Mouse (Mus musculus) skeletal muscle tissue, adult 2 months (tissue): ENCODE results near the gene Srpr.

Source experiments
- DNase-seq: peaks from one replicate; pipeline ENCODE4 v3.0.0-alpha.2; 2012; ENCODE audit warnings: low read depth, low spot score

Srpr gene

DNA sequence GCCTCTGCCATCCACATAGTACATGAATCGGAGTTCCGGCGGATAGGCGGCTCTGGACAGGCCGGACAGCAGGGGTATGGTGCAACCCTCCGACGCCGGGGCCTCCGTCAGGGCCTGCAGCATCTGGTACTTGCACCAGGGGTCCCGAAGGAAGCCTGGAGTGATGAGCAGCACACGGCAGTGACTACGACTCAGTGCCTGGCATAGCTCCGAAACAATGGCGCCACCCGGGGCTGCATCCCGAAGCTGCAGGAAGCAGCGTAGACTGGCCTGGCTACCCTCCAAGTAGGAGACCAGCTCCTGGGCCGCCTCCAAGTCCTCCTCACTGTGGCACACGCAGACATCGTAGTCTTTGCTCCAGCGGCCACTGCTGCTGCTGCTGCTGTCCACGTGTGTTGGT, 11.3 kb upstream of the Srpr start:
- DNase-seq: no peak

DNA sequence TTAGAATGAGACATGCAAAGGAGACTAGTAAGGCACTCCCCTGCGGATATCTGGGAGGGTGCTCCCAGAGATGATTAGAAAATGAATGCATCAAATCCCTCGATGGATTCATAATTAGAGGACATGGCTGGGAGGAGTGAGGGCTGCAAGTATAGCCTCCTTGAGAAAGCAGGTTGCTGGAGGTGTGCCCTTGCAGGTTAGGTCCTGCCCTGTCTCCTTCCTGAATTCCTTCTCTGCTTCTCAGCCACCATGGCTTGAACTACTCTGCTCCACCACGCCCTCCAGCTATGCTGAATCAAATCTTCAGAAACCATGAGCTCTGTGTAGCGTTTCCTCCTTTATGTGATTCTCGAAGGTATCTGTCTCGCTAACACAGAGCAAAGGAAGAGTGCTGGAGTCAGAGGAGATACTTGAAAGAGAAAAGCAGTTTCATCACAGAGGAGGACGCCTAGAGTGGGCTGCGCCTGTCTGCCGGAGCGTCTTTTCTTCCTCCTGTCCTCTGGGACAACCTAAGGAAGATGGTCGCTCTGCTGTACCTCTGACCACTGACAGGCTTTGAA, 6.9 kb upstream of the Srpr start:
- DNase-seq: no peak

DNA sequence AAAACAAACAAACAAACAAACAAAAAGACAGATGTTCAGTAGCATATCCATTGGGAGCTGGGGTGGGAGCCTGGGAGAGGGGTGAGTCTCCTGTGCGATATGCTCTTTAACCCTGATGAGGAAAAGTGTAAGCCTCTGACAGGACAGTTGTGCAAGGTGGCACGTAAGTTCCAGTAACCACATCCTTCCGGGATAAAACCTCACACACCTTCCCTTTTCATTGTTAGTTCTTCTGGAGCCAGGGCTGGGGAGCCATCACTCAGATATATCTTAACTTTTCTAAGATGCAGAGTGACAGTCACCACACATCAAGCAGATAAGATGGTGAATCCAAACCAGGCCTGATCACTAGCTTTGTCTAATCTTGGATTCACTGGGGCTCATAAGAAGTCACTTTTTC, 5.9 kb upstream of the Srpr start:
- no peak for DNase-seq

DNA sequence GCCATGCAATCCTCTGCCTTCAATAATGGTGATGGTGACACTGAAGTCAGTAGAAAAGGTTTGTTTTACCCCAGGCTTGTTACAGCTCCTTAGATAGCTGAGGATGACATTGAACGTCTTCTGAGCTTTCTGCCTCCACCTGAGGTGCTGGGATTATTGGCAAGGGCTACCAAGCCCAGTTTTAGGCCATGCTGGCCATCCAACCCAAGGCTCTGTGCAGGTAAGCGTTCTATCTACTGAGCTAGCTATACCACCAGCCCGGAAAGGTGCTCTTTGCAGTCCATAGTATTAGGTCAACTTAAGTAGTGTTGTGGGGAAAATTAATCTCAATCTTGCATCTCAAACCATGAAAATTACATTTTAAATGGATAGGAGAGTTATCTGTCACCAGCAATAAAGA, 2.4 kb upstream of the Srpr start:
- no peak for DNase-seq

DNA sequence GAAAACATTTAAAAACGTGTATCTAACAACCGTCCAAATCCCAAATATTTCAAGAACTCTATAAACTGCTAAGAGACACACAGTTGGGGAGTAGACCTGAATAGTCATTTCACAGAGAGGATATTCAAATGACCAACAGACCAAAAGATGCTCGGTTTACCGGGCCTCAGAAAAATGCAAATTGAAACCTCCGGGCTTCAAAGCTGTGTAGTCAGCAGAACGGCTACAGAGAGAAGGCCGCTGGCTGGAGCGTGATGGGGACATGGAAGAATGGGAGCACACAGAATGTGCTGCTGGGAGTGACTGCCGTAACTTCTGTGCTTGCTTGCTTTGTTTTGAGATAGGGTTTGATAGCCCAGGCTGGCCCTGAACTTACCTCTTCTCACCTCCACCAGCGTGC, 1.6 kb upstream of the Srpr start:
- no peak for DNase-seq

DNA sequence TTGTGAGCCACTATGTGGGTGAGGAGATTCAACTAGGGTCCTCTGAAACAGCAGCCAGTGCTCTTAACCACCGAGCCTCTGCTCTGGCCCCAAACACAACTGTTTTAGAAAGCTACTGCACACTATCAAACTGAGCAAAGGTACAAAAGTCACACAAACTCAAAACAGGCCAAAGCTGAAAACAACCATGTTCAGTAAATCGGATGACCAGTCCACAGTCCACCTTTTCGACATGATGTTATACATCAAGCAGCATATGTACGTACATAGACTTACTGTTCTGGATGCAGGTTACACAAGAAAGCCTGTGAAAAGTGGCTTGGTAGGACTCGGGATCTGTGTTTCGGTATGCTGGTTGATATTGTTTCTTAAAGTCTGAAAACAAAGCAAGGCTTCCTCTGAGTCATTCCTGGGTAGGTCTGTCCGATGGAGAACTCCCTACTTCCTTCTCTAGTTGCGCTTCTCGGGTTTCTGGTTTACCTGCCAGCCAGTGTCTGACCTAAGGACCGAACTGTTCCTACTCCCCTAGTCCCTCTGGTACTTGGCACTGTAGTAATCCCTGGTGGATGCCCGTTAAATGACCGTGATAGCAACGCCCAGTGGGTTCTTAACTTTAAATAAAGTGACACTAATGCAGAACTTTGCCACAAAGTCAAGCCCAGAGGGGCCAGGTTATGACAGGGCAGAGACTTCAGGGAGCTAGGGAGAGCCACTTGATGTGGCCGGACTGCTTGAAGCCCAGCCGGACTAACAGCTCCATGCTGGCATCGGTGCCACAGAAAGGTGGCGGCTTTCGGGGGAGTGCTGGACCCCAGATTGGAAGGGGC, 817 bp upstream of the Srpr start:
- DNase-seq: no peak

DNA sequence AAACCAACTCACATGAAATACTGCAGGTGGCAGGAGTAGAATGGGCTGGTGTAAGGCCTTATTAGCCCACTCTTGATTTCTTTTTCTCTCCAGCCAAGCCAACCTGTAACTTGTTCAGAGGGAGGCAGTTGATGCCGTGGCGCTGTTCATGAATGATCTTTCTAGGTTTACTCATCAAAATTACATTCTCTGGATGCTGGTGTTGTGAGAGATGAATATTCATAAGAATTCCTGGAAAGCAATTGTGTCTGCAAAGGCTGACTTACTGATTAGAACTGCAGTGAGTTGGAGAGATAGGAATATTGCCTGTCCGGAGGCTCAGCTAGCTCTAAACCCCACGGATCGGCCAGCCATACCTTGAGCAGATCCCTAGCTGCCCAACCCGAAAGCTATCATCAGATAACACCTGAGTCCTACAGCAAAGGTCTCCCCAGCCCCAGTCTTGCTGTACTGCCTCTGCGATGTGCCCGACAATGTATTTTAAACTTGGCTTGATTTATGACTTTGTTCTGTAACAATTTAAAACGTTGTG, 620 bp downstream of the Srpr start:
- no peak for DNase-seq

DNA sequence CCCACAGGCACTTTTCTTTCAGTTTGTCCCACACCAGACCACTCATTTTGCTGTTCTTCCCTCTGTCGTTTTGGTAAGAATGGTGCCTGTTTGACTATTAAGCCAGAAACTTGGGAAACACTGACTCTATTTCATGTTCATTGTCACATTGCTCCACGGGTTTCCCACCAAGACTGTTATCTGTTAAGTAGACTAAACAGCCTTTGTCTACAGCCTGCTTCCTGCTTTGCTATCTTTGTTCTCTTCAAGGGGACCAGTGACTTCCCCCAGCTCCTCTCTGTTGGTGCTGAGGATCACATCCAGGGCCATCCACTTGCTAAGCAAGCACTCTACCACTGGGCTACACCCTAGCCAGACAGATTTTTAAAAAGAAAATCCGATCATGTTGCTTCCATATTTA, 3.6 kb downstream of the Srpr start:
- DNase-seq: no peak

DNA sequence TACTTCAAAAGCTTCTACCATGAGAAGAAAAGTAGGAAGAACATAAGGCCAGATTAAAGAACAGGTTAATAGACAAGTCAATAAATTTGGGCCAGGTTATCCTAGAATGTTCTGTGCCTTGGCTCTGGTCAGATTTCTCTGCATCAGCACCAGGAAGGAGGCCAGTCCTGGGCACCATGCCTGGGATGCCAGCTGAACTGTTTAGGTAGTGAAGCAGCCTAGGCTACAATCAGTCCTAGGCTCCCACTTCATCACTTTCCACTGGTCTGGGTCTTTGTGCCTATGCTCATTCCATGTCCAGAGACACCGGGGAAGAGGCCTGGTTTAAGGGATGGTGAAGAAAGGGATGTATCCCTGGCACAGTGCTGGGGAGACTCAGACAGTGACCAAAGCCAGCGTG, 4.4 kb downstream of the Srpr start:
- peak; percentile 78 for DNase-seq

DNA sequence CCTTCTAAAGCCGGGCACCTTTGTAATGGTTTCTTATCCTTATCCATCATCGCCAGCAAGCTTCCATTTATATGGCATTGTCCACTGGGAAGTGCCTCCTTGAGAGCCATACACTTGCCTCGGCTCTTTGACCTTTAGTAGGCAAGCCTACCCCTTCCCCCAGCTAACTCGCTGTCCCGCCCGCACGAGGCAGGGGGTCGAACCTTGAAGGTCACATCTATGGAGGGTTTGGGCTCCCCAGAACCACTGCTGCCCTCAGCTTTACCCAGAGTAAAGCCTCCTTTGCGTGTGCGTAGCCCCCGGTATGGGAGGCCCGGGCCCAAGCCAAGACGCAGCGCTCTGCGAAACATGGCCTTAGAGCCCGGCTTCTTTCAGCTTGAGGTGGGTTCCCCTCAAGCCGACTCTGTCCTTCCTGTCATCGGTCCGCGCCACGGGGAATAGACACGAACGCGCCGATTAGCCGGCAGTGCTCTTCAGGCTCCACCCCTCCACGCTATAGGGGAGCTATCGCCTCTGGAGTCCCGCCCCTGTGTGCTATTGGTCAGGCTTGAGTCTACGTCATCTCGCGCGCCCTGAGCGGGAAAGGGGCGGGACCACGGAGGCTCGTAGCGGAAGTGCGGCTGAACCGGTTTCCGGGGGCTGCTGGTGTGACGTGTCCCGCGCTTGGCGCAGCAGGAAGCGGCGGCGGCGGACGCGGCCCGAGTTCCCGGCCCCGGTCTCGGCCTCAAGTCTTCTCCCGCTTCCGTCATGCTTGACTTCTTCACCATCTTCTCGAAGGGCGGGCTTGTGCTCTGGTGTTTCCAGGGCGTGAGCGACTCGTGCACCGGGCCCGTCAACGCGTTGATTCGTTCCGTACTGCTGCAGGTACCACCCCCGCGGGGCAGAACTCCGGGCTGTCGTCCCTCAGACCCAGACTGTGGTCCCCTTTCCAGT, 10.8 kb downstream of the Srpr start, which contains the start of gene Foxred1:
Gene Foxred1, minus strand, starts transcription at position 514 of the 933 bp plus-strand sequence.
- DNase-seq: peak; percentile 99

DNA sequence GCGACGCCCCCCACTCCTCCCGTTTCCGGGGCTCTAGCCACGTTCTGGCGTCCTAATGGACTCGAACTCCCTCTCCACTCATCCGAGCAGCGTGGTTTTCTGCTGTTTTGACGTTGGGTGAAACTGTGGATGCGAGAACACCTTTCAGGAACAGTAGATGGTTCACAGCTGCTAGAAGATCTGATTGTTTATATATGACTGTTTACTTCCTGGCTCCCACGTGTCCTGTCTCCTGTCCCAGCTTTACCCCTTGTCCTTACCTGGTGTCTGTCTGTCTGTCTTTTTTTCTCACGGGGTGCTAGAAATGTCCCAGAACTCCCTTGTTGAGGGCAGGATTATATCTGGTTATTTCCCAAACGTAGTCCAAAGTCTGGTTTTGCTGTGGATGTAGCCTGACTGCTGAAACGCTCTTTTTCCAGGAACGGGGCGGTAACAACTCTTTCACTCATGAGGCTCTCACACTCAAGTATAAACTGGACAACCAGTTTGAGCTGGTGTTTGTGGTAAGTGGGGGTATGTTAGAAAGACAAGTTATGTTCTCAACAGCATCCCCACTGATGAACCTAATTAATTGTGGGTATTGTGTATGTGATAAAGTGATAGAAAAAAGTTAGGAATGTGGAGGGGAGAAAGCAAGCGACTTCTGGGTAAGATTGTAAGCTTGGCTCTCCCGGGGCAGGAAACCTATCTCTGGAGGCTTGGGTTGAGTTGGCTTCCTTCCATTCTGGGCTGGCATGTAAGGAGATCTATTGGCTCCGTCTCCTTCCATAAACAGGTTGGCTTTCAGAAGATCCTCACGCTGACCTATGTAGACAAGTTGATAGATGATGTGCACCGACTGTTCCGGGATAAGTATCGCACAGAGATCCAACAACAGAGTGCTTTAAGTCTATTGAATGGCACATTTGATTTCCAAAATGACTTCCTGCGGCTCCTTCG, 11.9 kb downstream of the Srpr start:
- peak; percentile 91 for DNase-seq

DNA sequence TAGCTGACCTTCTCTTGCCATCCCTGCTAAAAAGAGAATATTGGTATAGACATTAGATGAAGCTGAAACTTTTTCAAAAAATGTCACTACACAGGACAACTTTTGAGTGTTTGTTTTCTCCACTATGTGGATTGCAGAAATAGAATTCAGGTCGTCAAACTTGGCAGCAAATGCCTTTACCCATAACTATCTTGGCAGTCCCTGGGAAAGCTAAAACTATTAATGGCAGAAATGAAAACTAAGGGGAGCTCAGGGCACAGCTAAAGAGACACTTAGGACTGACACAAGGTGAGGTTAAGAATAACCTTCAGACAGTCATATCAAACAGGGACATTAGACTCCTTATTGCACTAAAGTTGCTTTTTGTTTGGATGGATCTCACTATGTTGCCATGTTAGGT, 18.0 kb downstream of the Srpr start:
- DNase-seq: peak; percentile 70

DNA sequence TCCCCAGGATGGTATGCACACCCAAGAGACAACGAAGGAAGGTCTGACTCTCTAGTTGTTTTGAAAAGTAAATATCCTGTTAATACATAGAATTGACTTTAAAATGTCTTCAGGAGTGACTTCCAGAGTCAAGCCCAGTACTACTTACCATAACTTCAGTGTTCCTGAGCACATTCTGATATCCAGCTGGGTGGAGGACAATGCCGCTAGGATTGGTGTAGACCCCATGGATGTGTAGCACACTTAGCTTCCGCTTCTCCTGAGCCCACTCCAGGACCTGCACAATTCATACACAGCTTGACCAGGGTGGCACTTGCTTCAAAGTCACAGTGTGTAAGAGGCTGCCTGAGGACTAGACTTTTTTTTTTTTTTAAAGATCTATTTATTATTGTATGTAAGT, 23.5 kb downstream of the Srpr start:
- no peak for DNase-seq

DNA sequence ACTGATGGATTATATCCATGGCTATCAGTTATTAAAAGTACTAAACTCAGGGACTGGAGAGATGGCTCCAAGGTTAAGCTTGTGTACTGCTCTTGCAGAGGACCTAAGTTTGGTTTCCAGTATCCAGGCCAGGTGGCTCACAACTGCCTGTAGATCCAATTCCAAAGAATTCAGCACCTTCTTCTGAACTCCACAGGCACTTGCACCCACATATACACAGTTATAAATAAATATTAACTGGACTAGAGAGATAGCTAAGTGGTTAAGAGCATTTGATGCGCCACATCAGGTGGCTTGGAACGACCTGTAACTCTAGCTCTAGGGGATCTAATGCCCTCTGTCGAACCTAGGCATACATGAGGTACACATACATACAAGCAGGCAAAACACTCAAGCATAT, 28.7 kb downstream of the Srpr start:
- DNase-seq: peak; percentile 74

DNA sequence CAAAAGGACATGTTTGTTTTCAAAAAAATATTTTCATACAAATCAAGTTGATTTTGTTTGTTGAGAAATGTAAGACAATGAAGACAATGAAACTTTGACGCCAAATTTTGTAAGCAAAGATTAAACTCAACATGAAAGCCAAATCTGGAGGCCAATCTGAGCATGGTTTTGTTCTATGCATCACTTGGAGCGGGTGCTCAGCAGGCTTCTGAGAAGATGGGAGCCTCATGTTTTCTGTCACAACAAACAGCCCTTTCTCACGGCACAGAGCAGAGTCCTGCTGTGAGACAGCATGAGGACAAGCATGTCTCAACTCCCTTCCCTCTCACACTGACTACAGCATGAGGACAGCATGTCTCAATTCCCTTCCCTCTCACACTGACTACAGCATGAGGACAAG, 36.0 kb downstream of the Srpr start:
- DNase-seq: no peak

DNA sequence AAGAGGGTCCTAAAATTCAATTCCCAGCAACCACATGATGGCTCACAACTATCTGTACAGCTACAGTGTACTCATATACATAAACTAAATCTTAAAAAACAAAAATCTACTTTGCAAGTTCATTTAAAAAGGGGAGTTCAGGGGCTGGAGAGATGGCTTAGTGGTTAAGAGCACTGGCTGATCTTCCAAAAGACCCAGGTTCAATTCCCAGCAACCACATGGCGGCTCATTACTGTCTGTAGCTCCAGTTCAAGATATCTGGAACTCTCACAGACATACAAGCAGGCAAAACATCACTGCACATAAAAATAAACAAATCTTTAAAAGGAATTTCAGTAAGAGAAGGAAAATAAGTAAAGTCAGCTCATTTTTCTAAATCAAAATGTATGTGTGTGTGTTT, 38.4 kb downstream of the Srpr start:
- DNase-seq: no peak

DNA sequence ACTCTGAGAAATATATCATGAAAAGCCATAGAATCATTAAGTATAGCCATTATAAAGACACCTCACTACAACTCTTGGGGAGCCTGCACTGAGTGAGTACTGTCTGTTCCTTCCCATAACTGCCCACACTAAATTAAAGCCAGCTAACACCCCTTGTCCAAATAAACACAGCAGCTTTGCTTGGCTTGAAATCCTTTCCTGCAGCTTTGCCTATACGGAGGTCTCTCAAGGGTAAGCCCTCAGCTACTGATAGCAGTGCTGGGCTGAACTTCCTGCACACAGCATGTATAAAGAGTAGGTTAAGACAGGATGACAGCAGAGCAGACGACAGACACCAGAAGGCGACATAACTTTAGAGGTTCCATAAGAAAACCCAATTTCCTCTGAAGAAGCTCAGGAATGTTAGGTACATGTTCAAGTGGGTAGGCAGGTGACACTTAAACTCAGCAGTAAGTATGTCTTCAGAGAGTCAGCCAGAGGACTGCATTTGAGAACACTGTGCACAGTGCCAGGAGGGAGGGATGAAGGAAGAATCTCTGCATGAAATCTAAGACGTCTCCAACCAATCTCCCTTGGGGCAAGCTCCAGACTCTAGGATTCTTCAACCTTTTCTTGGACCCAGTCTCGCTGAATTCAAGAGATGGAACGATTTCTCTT, 39.1 kb downstream of the Srpr start:
- peak; percentile 43 for DNase-seq

DNA sequence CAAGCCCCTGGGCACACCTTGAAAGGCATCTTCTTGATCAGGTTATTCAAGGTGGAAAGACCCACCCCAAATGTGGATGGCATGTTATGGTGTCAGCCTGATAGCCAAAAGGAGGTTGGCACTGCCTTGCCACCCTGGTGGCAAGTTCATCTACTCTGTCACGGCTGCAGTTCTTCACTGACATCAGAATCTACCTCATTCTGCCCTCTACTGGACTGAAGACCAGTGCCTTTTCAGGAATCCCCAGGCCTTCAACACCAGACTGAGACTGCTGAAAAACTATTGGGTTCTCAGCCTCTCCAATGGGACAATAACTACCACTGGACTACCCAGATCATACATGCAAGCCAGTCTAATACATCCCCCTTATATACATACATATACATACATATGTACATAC, 39.8 kb downstream of the Srpr start:
- DNase-seq: no peak

DNA sequence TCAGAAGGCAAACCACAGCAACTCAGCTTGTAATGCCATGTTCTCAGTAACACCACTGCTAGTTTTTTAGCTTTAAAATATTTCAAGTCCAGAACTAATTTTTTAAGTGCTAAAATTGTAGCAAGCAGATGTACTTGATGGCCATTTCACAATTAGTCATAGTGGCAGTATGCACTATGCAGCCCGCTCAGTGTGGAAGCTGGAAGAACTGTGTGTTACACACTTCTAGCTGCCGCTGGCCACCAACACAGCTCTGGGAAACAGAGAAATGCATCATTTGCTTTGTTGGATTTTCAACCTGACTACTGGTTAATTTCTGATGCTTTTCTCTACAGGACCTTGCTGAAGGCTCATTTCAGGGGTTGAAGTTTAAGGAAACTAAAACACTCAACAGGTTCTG, 47.4 kb downstream of the Srpr start:
- DNase-seq: no peak

DNA sequence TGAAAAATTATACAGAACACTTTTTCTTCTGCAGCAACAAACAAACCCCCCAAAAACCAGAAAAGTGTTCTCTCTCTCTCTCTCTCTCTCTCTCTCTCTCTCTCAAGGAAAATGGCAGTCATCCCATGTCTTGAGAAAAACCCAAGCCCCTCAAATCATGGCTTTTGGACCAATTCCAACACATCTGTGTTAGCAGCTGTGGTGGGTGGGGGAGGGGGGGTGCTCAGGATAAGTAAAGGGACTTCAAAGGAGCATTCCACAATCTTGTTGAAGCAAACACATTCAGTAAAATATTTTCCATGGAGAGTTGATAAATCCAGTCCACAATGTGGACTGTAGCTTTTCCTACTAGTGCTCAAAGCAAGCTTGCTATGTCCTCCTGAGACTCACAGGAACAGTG, 49.5 kb downstream of the Srpr start:
- no peak for DNase-seq

DNA sequence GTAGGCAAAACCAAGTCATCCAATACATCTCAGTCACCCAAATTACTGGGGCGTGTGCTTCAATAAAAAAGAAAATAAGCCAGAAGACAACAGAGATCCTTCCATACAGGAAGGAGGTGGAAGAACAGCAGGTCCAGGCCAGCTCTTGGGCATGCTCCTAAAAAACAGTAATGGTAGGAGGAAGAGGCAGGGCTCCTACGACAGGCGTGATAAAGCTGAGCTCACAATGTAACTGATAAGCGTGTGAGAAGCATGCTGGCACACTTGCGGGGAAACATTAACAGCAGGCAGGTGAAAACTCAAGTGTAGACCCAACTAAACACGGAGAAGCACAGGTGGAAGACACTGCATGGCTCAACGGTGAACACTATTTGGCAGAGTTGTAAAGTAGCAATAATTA, 57.4 kb downstream of the Srpr start:
- no peak for DNase-seq
